Mouse (Mus musculus): Measurements from ENCODE around the gene Zfp991. TPM values are rescaled to one million over a fixed set of nuclear protein-coding genes. Genes with fewer than 3 reads are reported as not detected.
A peak's percentile ranks its signal among the peaks of the same experiment; 100 is the strongest.
"Not testable (repeated sequence)": the region's sequence is repeated elsewhere in the genome, so short reads cannot be mapped to it uniquely, and the experiment has no call there.

Gene Zfp991
- total RNA-seq, 1 experiment from 2014 or later, result 4.0 TPM

GRCm38 (mm10) chr4:147176279-147176880 is 44.5 kb downstream of the Zfp991 start:
- ATAC-seq (ENCODE audit: extremely low read depth, insufficient number of reproducible peaks, low FRiP score, poor library complexity, severe bottlenecking), result not testable (repeated sequence)

GRCm38 (mm10) chr4:147181141-147181685 is 49.4 kb downstream of the Zfp991 start:
- not testable (repeated sequence) for ATAC-seq (ENCODE audit: extremely low read depth, insufficient number of reproducible peaks, low FRiP score, poor library complexity, severe bottlenecking)

- ATAC-seq (ENCODE audit: extremely low read depth, insufficient number of reproducible peaks, low FRiP score, poor library complexity, severe bottlenecking), result peak; percentile 30
Observed at GRCm38 (mm10) chr4:147181969-147182705, 50.3 kb downstream of the Zfp991 start.

GRCm38 (mm10) chr4:147186824-147187223 is 55.0 kb downstream of the Zfp991 start:
- peak; percentile 4; the same call in 1 of the 2 replicates for ATAC-seq (ENCODE audit: extremely low read depth, insufficient number of reproducible peaks, low FRiP score, poor library complexity, severe bottlenecking)

- ATAC-seq (ENCODE audit: extremely low read depth, insufficient number of reproducible peaks, low FRiP score, poor library complexity, severe bottlenecking), result peak; percentile 36; the same call in 1 of the 2 replicates
Observed at GRCm38 (mm10) chr4:147187283-147187965, 55.6 kb downstream of the Zfp991 start.

- ATAC-seq (ENCODE audit: extremely low read depth, insufficient number of reproducible peaks, low FRiP score, poor library complexity, severe bottlenecking), result not testable (repeated sequence)
Observed at GRCm38 (mm10) chr4:147195186-147195585, 63.3 kb downstream of the Zfp991 start.

GRCm38 (mm10) chr4:147197210-147197609 is 65.4 kb downstream of the Zfp991 start:
- not testable (repeated sequence) for ATAC-seq (ENCODE audit: extremely low read depth, insufficient number of reproducible peaks, low FRiP score, poor library complexity, severe bottlenecking)

- peak; percentile 6; the same call in 1 of the 2 replicates for ATAC-seq (ENCODE audit: extremely low read depth, insufficient number of reproducible peaks, low FRiP score, poor library complexity, severe bottlenecking)
Observed at GRCm38 (mm10) chr4:147199055-147199750, 67.4 kb downstream of the Zfp991 start.

- ATAC-seq (ENCODE audit: extremely low read depth, insufficient number of reproducible peaks, low FRiP score, poor library complexity, severe bottlenecking), result peak; percentile 11; the same call in 1 of the 2 replicates
Observed at GRCm38 (mm10) chr4:147201920-147202660, 70.3 kb downstream of the Zfp991 start.

- ATAC-seq (ENCODE audit: extremely low read depth, insufficient number of reproducible peaks, low FRiP score, poor library complexity, severe bottlenecking), result not testable (repeated sequence)
Observed at GRCm38 (mm10) chr4:147212182-147212928, 80.5 kb downstream of the Zfp991 start.

GRCm38 (mm10) chr4:147214233-147214632 is 82.4 kb downstream of the Zfp991 start:
- not testable (repeated sequence) for ATAC-seq (ENCODE audit: extremely low read depth, insufficient number of reproducible peaks, low FRiP score, poor library complexity, severe bottlenecking)

GRCm38 (mm10) chr4:147217676-147218075 is 85.8 kb downstream of the Zfp991 start:
- ATAC-seq (ENCODE audit: extremely low read depth, insufficient number of reproducible peaks, low FRiP score, poor library complexity, severe bottlenecking), result not testable (repeated sequence)

GRCm38 (mm10) chr4:147219319-147220070 is 87.7 kb downstream of the Zfp991 start:
- ATAC-seq (ENCODE audit: extremely low read depth, insufficient number of reproducible peaks, low FRiP score, poor library complexity, severe bottlenecking), result not testable (repeated sequence)

GRCm38 (mm10) chr4:147220226-147220625 is 88.4 kb downstream of the Zfp991 start:
- ATAC-seq (ENCODE audit: extremely low read depth, insufficient number of reproducible peaks, low FRiP score, poor library complexity, severe bottlenecking), result not testable (repeated sequence)

- not testable (repeated sequence) for ATAC-seq (ENCODE audit: extremely low read depth, insufficient number of reproducible peaks, low FRiP score, poor library complexity, severe bottlenecking)
Observed at GRCm38 (mm10) chr4:147222021-147222420, 90.2 kb downstream of the Zfp991 start.

GRCm38 (mm10) chr4:147223778-147224435 is 92.1 kb downstream of the Zfp991 start:
- not testable (repeated sequence) for ATAC-seq (ENCODE audit: extremely low read depth, insufficient number of reproducible peaks, low FRiP score, poor library complexity, severe bottlenecking)

Data from neutrophil, adult 5-6 weeks (primary cell).